ENCODE assay signal across 3 mouse cellular contexts in the genomic region with DNA sequence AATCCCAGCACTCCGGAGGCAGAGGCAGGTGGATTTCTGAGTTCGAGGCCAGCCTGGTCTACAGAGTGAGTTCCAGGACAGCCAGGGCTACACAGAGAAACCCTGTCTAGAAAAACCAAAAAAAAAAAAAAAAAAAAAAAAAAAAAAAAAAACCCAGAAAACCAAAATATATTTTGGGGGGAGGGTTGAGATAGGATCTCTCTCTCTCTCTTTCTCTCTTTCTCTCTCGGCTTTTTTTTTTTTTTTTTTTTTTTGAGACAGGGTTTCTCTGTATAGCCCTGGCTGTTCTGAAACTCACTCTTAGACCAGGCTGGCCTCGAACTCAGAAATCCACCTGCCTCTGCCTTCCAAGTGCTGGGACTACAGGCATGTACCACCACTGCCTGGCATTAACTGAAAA. TPM values are rescaled to one million over a fixed set of nuclear protein-coding genes. Genes with fewer than 3 reads are reported as not detected.
DNase-seq lines count a peak whose midpoint lies in the region; TF ChIP-seq lines count a peak whose summit lies in the region.
"Not testable (repeated sequence)": the region's sequence is repeated elsewhere in the genome, so short reads cannot be mapped to it uniquely, and the experiment has no call there.

No protein-coding gene starts in this region.

- not testable (repeated sequence) for H3K4me1 ChIP-seq in CH12.LX (ENCODE audit: control insufficient read depth in 1 of 2, insufficient read depth in 2 of 2); MEL (ENCODE audit: control insufficient read depth in 1 of 2, insufficient read depth in 2 of 2, low read length in 2 of 2)
- peaks cover 12 to 13% of the 10 kb centered on the region in 2 experiments for H3K4me1 ChIP-seq in ES-E14 (ENCODE audit: control insufficient read depth in 2 of 2, insufficient read depth in 2 of 2, low read length in 2 of 2, poor library complexity in 1 of 2)

- dilution Hi-C loops in CH12.LX (cut with MboI; ENCODE audit: extremely low pct_ligation_motif_present, extremely low pct_unique_long_range_greater_than_20kb, low sequenced_read_pairs): not testable (repeated sequence)

- not testable (repeated sequence) for H3K9me3 ChIP-seq in CH12.LX (replicated peaks; ENCODE audit: low read length); ES-E14 (ENCODE audit: control insufficient read depth, insufficient read depth, low read depth, low read length); MEL (replicated peaks; ENCODE audit: insufficient read depth, low read length)

- H3K27me3 ChIP-seq in CH12.LX (replicated peaks); MEL (ENCODE audit: control insufficient read depth in 1 of 2, insufficient read depth in 2 of 2, low read length in 2 of 2): not testable (repeated sequence)

- in situ Hi-C loops in CH12.LX (cut with MboI; ENCODE audit: low pct_ligation_motif_present, low pct_unique_long_range_greater_than_20kb, low sequenced_read_pairs): loop anchor here (5.0 kb wide), 1 partner anchor 161 kb away; the partner anchor contains the start of gene Gtf2ird2
- in situ Hi-C loops in ES-E14 (cut with MboI; ENCODE audit: low sequenced_read_pairs in 2 of 2, unreplicated experiment in 2 of 2): loop anchor here in 1 of 2 experiments (10.0 kb wide), 1 partner anchor 159 kb away; the partner anchor contains the start of gene Gtf2ird2

- not testable (repeated sequence) for H3K4me2 ChIP-seq in CH12.LX (ENCODE audit: insufficient read depth, low read depth, poor library complexity, severe bottlenecking)

- H3K27ac ChIP-seq in CH12.LX (ENCODE audit: insufficient read depth, low read depth); ES-E14 (ENCODE audit: insufficient read depth, low read depth, low read length, poor library complexity, severe bottlenecking); MEL (ENCODE audit: control insufficient read depth, low read depth, low read length): not testable (repeated sequence)

- not testable (repeated sequence) for TF ChIP-seq POLR2A in CH12.LX (IDR thresholded peaks at IDR 0.05; ENCODE audit: low read depth, low read length); MEL (IDR thresholded peaks at IDR 0.05; ENCODE audit: control insufficient read depth in 1 of 2, insufficient read depth in 1 of 2, low read depth in 1 of 2, low read length in 2 of 2, poor library complexity in 1 of 2)

- H3K4me3 ChIP-seq in CH12.LX (replicated peaks in 1 of 3; ENCODE audit: low read depth in 2 of 3, low read length in 2 of 3, poor library complexity in 1 of 3); ES-E14 (ENCODE audit: insufficient read depth in 1 of 2, low read depth in 1 of 2, low read length in 2 of 2, poor library complexity in 1 of 2, severe bottlenecking in 1 of 2); MEL (ENCODE audit: control insufficient read depth in 1 of 2, insufficient read depth in 1 of 2, low read depth in 2 of 2, low read length in 2 of 2): not testable (repeated sequence)

- TF ChIP-seq CTCF in CH12.LX (conservative IDR thresholded peaks at IDR 0.05 in 1 of 2, IDR thresholded peaks at IDR 0.05 in 1 of 2; ENCODE audit: low read depth in 2 of 2, low read length in 2 of 2); MEL (IDR thresholded peaks at IDR 0.05 in 2 of 3, conservative IDR thresholded peaks at IDR 0.05 in 1 of 3; ENCODE audit: control insufficient read depth in 1 of 3, insufficient read depth in 1 of 3, low read depth in 2 of 3, low read length in 3 of 3, poor library complexity in 1 of 3, severe bottlenecking in 1 of 3): not testable (repeated sequence)

- TF ChIP-seq EP300 in CH12.LX (IDR thresholded peaks at IDR 0.05; ENCODE audit: low read length); MEL (IDR thresholded peaks at IDR 0.05; ENCODE audit: low read depth in 1 of 2, low read length in 2 of 2): not testable (repeated sequence)

- not testable (repeated sequence) for H3K9ac ChIP-seq in CH12.LX (ENCODE audit: insufficient read depth, low read depth); ES-E14 (ENCODE audit: insufficient read depth, low read depth, low read length, poor library complexity, severe bottlenecking); MEL (ENCODE audit: control insufficient read depth, low read depth, low read length, poor library complexity, severe bottlenecking)

- not testable (repeated sequence) for TF ChIP-seq RAD21 in CH12.LX (IDR thresholded peaks at IDR 0.05; ENCODE audit: low read depth, low read length); MEL (IDR thresholded peaks at IDR 0.05; ENCODE audit: low read depth, low read length)

- not testable (repeated sequence) for DNase-seq in CH12.LX (ENCODE audit: extremely low read depth); ES-E14 (ENCODE audit: low read depth, low spot score); MEL (ENCODE audit: low read depth, low spot score)

- not testable (repeated sequence) for H3K36me3 ChIP-seq in CH12.LX (replicated peaks in 1 of 2; ENCODE audit: control insufficient read depth in 1 of 2, insufficient read depth in 1 of 2, low read length in 1 of 2); ES-E14 (ENCODE audit: control insufficient read depth, insufficient read depth, low read length, poor library complexity, severe bottlenecking); MEL (ENCODE audit: control insufficient read depth in 1 of 2, insufficient read depth in 2 of 2, low read length in 2 of 2)

- not testable (repeated sequence) for H3K79me2 ChIP-seq in CH12.LX (replicated peaks; ENCODE audit: control insufficient read depth, extremely low read depth, insufficient read depth, poor library complexity, severe bottlenecking); MEL (ENCODE audit: control insufficient read depth, insufficient read depth, low read length, poor library complexity)

TF ChIP-seq in CH12.LX, 34 proteins besides CTCF, POLR2A, EP300 and RAD21:
- TF ChIP-seq ZNF384 (IDR thresholded peaks at IDR 0.05; ENCODE audit: low read depth, low read length): 0 out of 2 replicates have a peak, but pooled peaks have one; percentile 38

TF ChIP-seq in ES-E14, 5 proteins besides CTCF, POLR2A, EP300 and RAD21:
- peak; percentile 73 for TF ChIP-seq ZNF384 (IDR thresholded peaks at IDR 0.05; ENCODE audit: low read depth, low read length)

TF ChIP-seq in MEL, 35 proteins besides CTCF, POLR2A, EP300 and RAD21:
- peak; percentile 83 for TF ChIP-seq ZNF384 (IDR thresholded peaks at IDR 0.05; ENCODE audit: low read depth, low read length)

RNA-seq across cellular contexts. Expression of gene Gtf2i, which starts 29.0 kb away (rescaled TPM):
- total RNA-seq in CH12.LX (2012; rRNA removed) (36.2 and 42.2 TPM in 2 replicates), CH12.LX (2014; rRNA removed) (24.5 and 28.4 TPM in 2 replicates), ES-E14 (2012; rRNA removed) (64.3 and 81.0 TPM in 2 replicates), MEL (2012; rRNA removed) (46.7 and 47.2 TPM in 2 replicates)
- polyA plus RNA-seq in CH12.LX (2012; ENCODE audit: insufficient read length, low read depth) (58.9 and 60.9 TPM in 2 replicates), MEL (2012; ENCODE audit: insufficient read depth in 1 of 2, insufficient read length in 2 of 2, low read depth in 1 of 2, low replicate concordance in 2 of 2, missing spikeins in 1 of 2) (100 to 1,000 TPM; 128 to 151 TPM)
